Mouse (Mus musculus) thymus, adult 2 months (tissue): Measurements from ENCODE around the gene Cmtm5.
"Not testable (repeated sequence)": the region's sequence is repeated elsewhere in the genome, so short reads cannot be mapped to it uniquely, and the experiment has no call there.

Source experiments
- CTCF ChIP-seq: fragments of 200-500 bp; IDR thresholded peaks from 2 replicates; pipeline ENCODE4 v1.5.1; 2012; ENCODE audit warnings: mild to moderate bottlenecking, control low read depth, low read length, moderate library complexity, borderline replicate concordance; ENCODE audit not compliant: control insufficient read depth, poor library complexity, insufficient read depth; ENCODE audit errors: extremely low read depth
- POLR2A ChIP-seq: fragments of 200-500 bp; IDR thresholded peaks from 2 replicates; pipeline ENCODE4 v1.6.1; 2012; ENCODE audit warnings: mild to moderate bottlenecking, low read length, control low read depth, moderate library complexity; ENCODE audit not compliant: control insufficient read depth, poor library complexity, insufficient read depth; ENCODE audit errors: extremely low read depth

GRCm38 (mm10) chr14:54972786-54973185 lies 36.7 kb downstream of the Cmtm5 start:
- TF ChIP-seq CTCF, POLR2A: not testable (repeated sequence)
